Mouse (Mus musculus) lung, adult 2 months (tissue): ENCODE data around the gene Fam163b. TPM values are rescaled to one million over a fixed set of nuclear protein-coding genes. Genes with fewer than 3 reads are reported as not detected.

Experiments used
- DNase-seq: peaks from one replicate; pipeline ENCODE4 v3.0.0; 2022
- H3K4me1 ChIP-seq: fragments of 200-500 bp; 2 replicates; pipeline ENCODE4 v1.6.1; 2011; ENCODE audit warnings: low read length; ENCODE audit not compliant: control insufficient read depth, insufficient read depth
- H3K4me3 ChIP-seq: fragments of 200-500 bp; replicated peaks from 2 replicates; pipeline ENCODE3; 2011; ENCODE audit warnings: low read depth, mild to moderate bottlenecking, control low read depth, low read length; ENCODE audit errors: extremely low read depth
- CTCF ChIP-seq: fragments of 200-500 bp; IDR thresholded peaks from 2 replicates; pipeline ENCODE4 v1.5.1; 2011; ENCODE audit warnings: mild to moderate bottlenecking, low read length, control low read depth; ENCODE audit not compliant: insufficient read depth
- POLR2A ChIP-seq: fragments of 200-500 bp; IDR thresholded peaks from 2 replicates; pipeline ENCODE4 v1.6.1; 2011; ENCODE audit warnings: low read depth, mild to moderate bottlenecking, control low read depth, low read length, borderline replicate concordance; ENCODE audit errors: extremely low read depth
- WGBS: fragments of 180-500 bp; shearing (Covaris S2); methylation state at CpG from one replicate; pipeline ENCODE4 v1.1.7; 2018; 5-methylcytosine and 5-hydroxymethylcytosine counted together
- polyA plus RNA-seq: library from polyadenylated mRNA; depleted of rRNA; stranded (reverse); fragments of >200 nt; gene quantifications from 2 replicates; pipeline ENCODE4 v1.2.3, GENCODE M21; 2012

The Fam163b gene
- polyA plus RNA-seq, 1 experiment: 0.04 TPM

GRCm38 (mm10) chr2:27119766-27120165, 22.5 kb downstream of the Fam163b start:
- no peak for DNase-seq
- Histone ChIP-seq H3K4me1 (no peaks in the 10 kb centered on the region), H3K4me3 (no peak overlapping the region)
- 75% methylated on average over 2 of the region's 2 CpGs for WGBS
- TF ChIP-seq CTCF: no peak
- TF ChIP-seq POLR2A: no peak

GRCm38 (mm10) chr2:27118452-27118851, 23.8 kb downstream of the Fam163b start:
- Histone ChIP-seq H3K4me3 (no peak overlapping the region), H3K4me1 (no peaks in the 10 kb centered on the region)
- TF ChIP-seq CTCF: no peak
- no peak for DNase-seq
- 52% methylated on average over 4 of the region's 4 CpGs for WGBS

- DNase-seq: no peak
- 86% methylated on average over 10 of the region's 10 CpGs for WGBS
- TF ChIP-seq POLR2A: no peak
- no peak for TF ChIP-seq CTCF
- Histone ChIP-seq H3K4me1 (no peaks in the 10 kb centered on the region), H3K4me3 (no peak overlapping the region)
Observed at GRCm38 (mm10) chr2:27114169-27114568, 28.1 kb downstream of the Fam163b start.

GRCm38 (mm10) chr2:27112585-27112984, 29.7 kb downstream of the Fam163b start:
- Histone ChIP-seq H3K4me1 (no peaks in the 10 kb centered on the region), H3K4me3 (no peak overlapping the region)
- no peak for TF ChIP-seq CTCF
- no peak for TF ChIP-seq POLR2A
- no peak for DNase-seq
- 71% methylated on average over 20 of the region's 20 CpGs for WGBS

GRCm38 (mm10) chr2:27109052-27109451, 33.2 kb downstream of the Fam163b start:
- 84% methylated on average over 5 of the region's 5 CpGs for WGBS
- no peak for DNase-seq
- TF ChIP-seq POLR2A (no peak), CTCF (no peak)
- Histone ChIP-seq H3K4me1 (no peaks in the 10 kb centered on the region), H3K4me3 (no peak overlapping the region)

GRCm38 (mm10) chr2:27108144-27108543, 34.1 kb downstream of the Fam163b start:
- Histone ChIP-seq H3K4me1 (no peaks in the 10 kb centered on the region), H3K4me3 (no peak overlapping the region)
- WGBS: 85% methylated on average over 2 of the region's 2 CpGs
- TF ChIP-seq POLR2A (no peak), CTCF (no peak)
- no peak for DNase-seq

GRCm38 (mm10) chr2:27106816-27107215, 35.5 kb downstream of the Fam163b start:
- H3K4me3 ChIP-seq: no peak overlapping the region
- DNase-seq: no peak
- TF ChIP-seq POLR2A (no peak), CTCF (no peak)
- WGBS: 77% methylated on average over 3 of the region's 3 CpGs
- no peaks in the 10 kb centered on the region for H3K4me1 ChIP-seq

- DNase-seq: no peak
- Histone ChIP-seq H3K4me1 (peaks cover under 1% of the 10 kb centered on the region; the same call in 1 of the 2 replicates), H3K4me3 (no peak overlapping the region)
- no peak for TF ChIP-seq POLR2A
- WGBS: 75% methylated on average over 7 of the region's 7 CpGs
Observed at GRCm38 (mm10) chr2:27103554-27103953, 38.7 kb downstream of the Fam163b start.

- Histone ChIP-seq H3K4me1 (peaks cover 19% of the 10 kb centered on the region), H3K4me3 (no peak overlapping the region)
- TF ChIP-seq POLR2A: no peak
- TF ChIP-seq CTCF: no peak
- DNase-seq: no peak
- WGBS: 6% methylated on average over 6 of the region's 6 CpGs
Observed at GRCm38 (mm10) chr2:27097776-27098175, 44.5 kb downstream of the Fam163b start.

GRCm38 (mm10) chr2:27097241-27097656, 45.0 kb downstream of the Fam163b start:
- 22% methylated on average over 6 of the region's 6 CpGs for WGBS
- DNase-seq: no peak
- no peak overlapping the region for H3K4me3 ChIP-seq
- H3K4me1 ChIP-seq: peaks cover 19% of the 10 kb centered on the region
- TF ChIP-seq POLR2A (no peak), CTCF (no peak)
